Mouse (Mus musculus) ES-Bruce4 (cell line): ENCODE measurements around the gene Brpf3.

Experiments used
- CTCF ChIP-seq: IDR thresholded peaks from one replicate; pipeline ENCODE4 v1.8.1; 2011; ENCODE audit warnings: low read depth, low read length
- POLR2A ChIP-seq: IDR thresholded peaks from one replicate; pipeline ENCODE4 v1.8.1; 2011; ENCODE audit warnings: low read length; ENCODE audit not compliant: insufficient read depth

- TF ChIP-seq POLR2A (no peak), CTCF (peak; percentile 36)
Measured at GRCm38 (mm10) chr17:28870435-28870834, 69.5 kb downstream of the Brpf3 start.
